Comparison of ENCODE assay signal across 21 mouse cellular contexts in genomic region chr10:127407391-127407790, GRCm38 (mm10). TPM values are rescaled to one million over a fixed set of nuclear protein-coding genes. Genes with fewer than 3 reads are reported as not detected.
DNase-seq lines count a peak whose midpoint lies in the region; TF ChIP-seq lines count a peak whose summit lies in the region.
"Had no signal": no experiment of that assay in that cellular context is flagged by ENCODE, and none has a peak within 500 bp of the region (broad histone marks: within the 10 kb centered on the region; RNA-seq: fewer than 3 reads in every experiment).

No protein-coding gene starts in this region.

- H3K4me1 ChIP-seq in midbrain, embryonic 10.5 days = peaks cover 13% of the 10 kb centered on the region
- H3K4me1 ChIP-seq: limb, embryonic 13.5 days had no signal

- H3K4me3 ChIP-seq in left cerebral cortex, adult 2 months = no peak overlapping the region
- no peak overlapping the region for H3K4me3 ChIP-seq in midbrain, embryonic 10.5 days
- H3K4me3 ChIP-seq: forebrain, embryonic 13.5 days; heart, adult 2 months; limb, embryonic 13.5 days had no signal

- no peak for TF ChIP-seq CTCF in left cerebral cortex, adult 2 months (IDR thresholded peaks at IDR 0.05)

- H3K9me3 ChIP-seq in midbrain, embryonic 10.5 days (replicated peaks) = no peaks in the 10 kb centered on the region
- H3K9me3 ChIP-seq: forebrain, embryonic 13.5 days; G1E; limb, embryonic 13.5 days had no signal

- WGBS in midbrain, embryonic 10.5 days = 78% methylated on average over 4 of the region's 4 CpGs

- peaks cover 12% of the 10 kb centered on the region for H3K36me3 ChIP-seq in midbrain, embryonic 10.5 days

- intact Hi-C loops in heart, postnatal 25 days (cut with DNase I) = no loop called here
- intact Hi-C loops in left cerebral cortex, adult 2 months (cut with DNase I) = no loop called here

- H3K27me3 ChIP-seq in midbrain, embryonic 10.5 days (ENCODE audit: low read depth, poor library complexity, severe bottlenecking) = no peaks in the 10 kb centered on the region
- H3K27me3 ChIP-seq: forebrain, embryonic 13.5 days; limb, embryonic 13.5 days had no signal

- DNase-seq in heart, adult 18-20 months = peak; percentile 9 to 18
- no peak for DNase-seq in heart, postnatal 25 days (ENCODE audit: low spot score)
- DNase-seq in lung, postnatal 36 days = peak; percentile 37
- DNase-seq in lung, postnatal 14 days = no peak
- peak; percentile 58 to 79 for DNase-seq in adrenal gland, postnatal 36 days
- no peak for DNase-seq in left cerebral cortex, adult 2 months (ENCODE audit: extremely low spot score in 1 of 2, low spot score in 2 of 2)
- DNase-seq in midbrain, embryonic 10.5 days (ENCODE audit: low spot score) = no peak
- DNase-seq: cerebellum, postnatal 36 days; kidney, postnatal 14 days; midbrain, embryonic 14.5 days; thymus, postnatal 14 days had no signal

- no peak overlapping the region for H3K27ac ChIP-seq in left cerebral cortex, adult 2 months
- no peak overlapping the region for H3K27ac ChIP-seq in midbrain, embryonic 10.5 days (replicated peaks)
- H3K27ac ChIP-seq: forebrain, embryonic 13.5 days; heart, adult 2 months; limb, embryonic 13.5 days had no signal

RNA-seq across cellular contexts. Expression of gene R3hdm2, which starts 27.3 kb away (rescaled TPM):
- 100 to 1,000 TPM; 146 to 169 TPM for total RNA-seq in heart, adult 18-20 months (2021)
- total RNA-seq in heart, postnatal 25 days (2021) = 100 to 1,000 TPM; 145 to 159 TPM
- total RNA-seq in adrenal gland, postnatal 36 days (2021) = 100 to 1,000 TPM; 115 to 126 TPM
- 100 to 1,000 TPM; 365 to 382 TPM for total RNA-seq in left cerebral cortex, adult 2 months (2021)
- polyA plus RNA-seq in midbrain, embryonic 10.5 days (2016; fragmentation: Nextera tagmentation; extraction: Ambion mirVana) = 29.6 and 34.5 TPM in 2 replicates

RNA-seq across cellular contexts. Expression of gene Inhbc, which starts 37.2 kb away (rescaled TPM):
- not detected for total RNA-seq in heart, adult 18-20 months (2021)
- total RNA-seq in heart, postnatal 25 days (2021) = not detected
- total RNA-seq in adrenal gland, postnatal 36 days (2021) = not detected
- total RNA-seq in left cerebral cortex, adult 2 months (2021) = not detected
- not detected in 2 replicates for polyA plus RNA-seq in midbrain, embryonic 10.5 days (2016; fragmentation: Nextera tagmentation; extraction: Ambion mirVana)
- total RNA-seq: heart, adult 2 months; left cerebral cortex, postnatal 10 days had no signal
- polyA plus RNA-seq: CD4-positive, CD25-positive, alpha-beta regulatory T cell, adult 4 months; forebrain, embryonic 13.5 days; G1E; heart, adult 2 months; heart, embryonic 16.5 days; hindbrain, embryonic 11.5 days; inflammation-experienced regulatory T-cells, adult 6 months; limb, embryonic 13.5 days; midbrain, embryonic 14.5 days; spleen, adult 2 months had no signal

RNA-seq across cellular contexts. Expression of gene Inhbe, which starts 53.2 kb away (rescaled TPM):
- not detected for total RNA-seq in heart, adult 18-20 months (2021)
- total RNA-seq in heart, postnatal 25 days (2021) = not detected
- not detected for total RNA-seq in adrenal gland, postnatal 36 days (2021)
- under 1 TPM in 1 of 2 experiments, not detected in 1; 0.29 TPM for total RNA-seq in left cerebral cortex, adult 2 months (2021)
- polyA plus RNA-seq in midbrain, embryonic 10.5 days (2016; fragmentation: Nextera tagmentation; extraction: Ambion mirVana) = 0.02 TPM in 1 of 2 replicates, not detected in the other
- total RNA-seq: heart, adult 2 months had no signal
- polyA plus RNA-seq: CD4-positive, CD25-positive, alpha-beta regulatory T cell, adult 4 months; heart, adult 2 months; heart, embryonic 16.5 days; inflammation-experienced regulatory T-cells, adult 6 months; spleen, adult 2 months had no signal

Comparison
In these comparisons a context has a peak if more than half of its experiments do, and no peak if none do; other contexts are left out.
1. DNase-seq: peak in heart, adult 18-20 months (2 of 2), lung, postnatal 36 days (single experiment) and adrenal gland, postnatal 36 days (2 of 2); none in heart, postnatal 25 days (single experiment), lung, postnatal 14 days (single experiment), left cerebral cortex, adult 2 months (0 of 2) and midbrain, embryonic 10.5 days (single experiment).